Mouse (Mus musculus) olfactory bulb, adult 2 months (tissue): ENCODE measurements around the gene Rtl1. TPM values are rescaled to one million over a fixed set of nuclear protein-coding genes. Genes with fewer than 3 reads are reported as not detected.

Source experiments
- H3K27ac ChIP-seq: fragments of 200-500 bp; 2 replicates; pipeline ENCODE4 v1.5.1; 2012; ENCODE audit warnings: low read depth, low read length; ENCODE audit not compliant: insufficient read depth
- H3K4me1 ChIP-seq: fragments of 200-500 bp; 2 replicates; pipeline ENCODE4 v1.6.1; 2012; ENCODE audit warnings: low read length; ENCODE audit not compliant: control insufficient read depth, insufficient read depth
- H3K4me3 ChIP-seq: fragments of 200-500 bp; 2 replicates; pipeline ENCODE4 v1.5.1; 2012; ENCODE audit warnings: mild to moderate bottlenecking, low read depth, low read length, moderate library complexity; ENCODE audit not compliant: insufficient read depth
- CTCF ChIP-seq: fragments of 200-500 bp; IDR thresholded peaks from 2 replicates; pipeline ENCODE4 v1.5.1; 2012; ENCODE audit warnings: low read depth, mild to moderate bottlenecking, low read length, moderate library complexity; ENCODE audit not compliant: insufficient read depth
- POLR2A ChIP-seq: fragments of 200-500 bp; IDR thresholded peaks from 2 replicates; pipeline ENCODE4 v1.6.1; 2012; ENCODE audit warnings: mild to moderate bottlenecking, low read depth, low read length, moderate library complexity; ENCODE audit not compliant: insufficient read depth
- WGBS: fragments of 180-500 bp; shearing (Covaris S2); methylation state at CpG from one replicate; pipeline ENCODE4 v1.1.7; 2018; 5-methylcytosine and 5-hydroxymethylcytosine counted together
- polyA plus RNA-seq: library from polyadenylated mRNA; stranded (reverse); fragments of >200 nt; gene quantifications from 2 replicates; pipeline ENCODE4 v1.2.4, GENCODE M21; 2012; ENCODE audit warnings: low replicate concordance; ENCODE audit not compliant: missing spikeins, insufficient read depth, insufficient read length

Rtl1 gene
- polyA plus RNA-seq, 1 experiment = not detected

DNA sequence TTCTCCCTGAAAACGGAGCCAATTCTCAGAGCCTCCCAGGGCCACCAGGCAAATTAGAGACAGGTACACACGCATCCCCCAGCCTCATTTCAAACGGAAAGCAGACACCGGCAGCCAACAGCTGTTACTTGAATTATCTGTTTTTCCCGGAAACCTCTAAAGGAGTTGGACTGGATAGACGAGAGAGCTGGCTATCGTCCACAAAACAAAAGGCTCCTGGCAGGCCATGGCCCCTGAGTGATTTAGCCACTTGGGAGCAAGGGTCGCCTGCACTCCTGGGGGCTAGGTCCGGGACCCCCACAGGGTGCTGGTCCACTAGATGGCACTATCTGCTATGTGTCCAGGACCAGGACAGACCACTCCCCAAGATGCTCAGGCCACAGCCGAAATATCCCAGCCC, 14.3 kb upstream of the Rtl1 start:
- no peak overlapping the region for H3K27ac ChIP-seq
- TF ChIP-seq POLR2A (no peak), CTCF (no peak)
- no peak overlapping the region for H3K4me3 ChIP-seq
- whole genome bisulfite sequencing = 39% methylated on average over 10 of the region's 10 CpGs
- H3K4me1 ChIP-seq = peaks cover 16% of the 10 kb centered on the region; the same call in 1 of the 2 replicates

- Histone ChIP-seq H3K4me1 (peaks cover 16% of the 10 kb centered on the region; the same call in 1 of the 2 replicates), H3K4me3 (no peak overlapping the region), H3K27ac (no peak overlapping the region)
- TF ChIP-seq CTCF (no peak), POLR2A (no peak)
- WGBS = 40% methylated on average over 26 of the region's 34 CpGs
Observed at GRCm38 (mm10) chr12:109612392-109613385, 12.6 kb upstream of the Rtl1 start.

- H3K27ac ChIP-seq = no peak overlapping the region
- 56% methylated on average over 13 of the region's 13 CpGs for WGBS
- TF ChIP-seq CTCF = no peak
- no peak for TF ChIP-seq POLR2A
- H3K4me1 ChIP-seq = 0 out of 2 replicates have a peak, but pooled peaks cover 4% of the 10 kb centered on the region
- H3K4me3 ChIP-seq = no peak overlapping the region
Observed at GRCm38 (mm10) chr12:109608576-109609440, 8.7 kb upstream of the Rtl1 start.

DNA sequence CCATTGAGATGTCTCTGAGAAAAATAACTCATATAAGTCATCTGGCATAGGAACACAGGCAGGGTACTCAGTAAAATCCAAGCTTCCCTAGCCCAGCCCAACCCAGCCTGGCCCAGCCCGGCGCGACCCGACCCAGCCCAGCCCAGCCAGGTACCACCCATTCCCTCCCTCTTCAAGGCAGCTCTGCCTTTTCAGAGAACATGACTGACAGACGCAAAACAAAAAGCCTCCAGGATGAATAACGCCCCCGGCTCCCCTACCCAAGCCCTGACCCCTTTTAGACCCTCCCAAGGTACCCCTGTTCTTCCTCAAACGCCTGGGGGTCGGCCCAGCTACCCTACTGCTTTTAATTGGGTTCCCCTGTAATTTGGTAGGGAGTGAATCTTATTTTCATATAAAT, 7.8 kb upstream of the Rtl1 start:
- 0 out of 2 replicates have a peak, but pooled peaks cover 4% of the 10 kb centered on the region for H3K4me1 ChIP-seq
- 47% methylated on average over 9 of the region's 9 CpGs for WGBS
- H3K4me3 ChIP-seq = no peak overlapping the region
- TF ChIP-seq CTCF (no peak), POLR2A (no peak)
- H3K27ac ChIP-seq = no peak overlapping the region

DNA sequence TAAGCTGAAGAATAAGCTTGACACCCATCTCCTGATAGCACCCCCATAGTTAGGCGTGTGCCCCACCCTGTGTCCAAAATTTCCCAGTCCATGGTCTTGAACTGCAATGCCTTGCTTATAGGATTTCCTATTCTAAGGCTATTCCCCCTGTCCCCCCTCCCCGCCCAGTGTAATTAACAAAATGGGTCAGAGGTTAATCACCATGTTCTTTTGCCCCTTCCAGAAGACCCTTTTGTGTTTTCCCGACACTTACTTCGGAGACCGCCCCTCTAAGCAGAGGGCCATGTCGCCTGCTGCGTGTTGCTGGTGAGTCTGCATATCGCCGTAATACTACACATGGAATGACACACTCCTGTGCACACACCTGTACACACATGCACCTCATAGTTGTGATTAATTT, 7.1 kb upstream of the Rtl1 start:
- H3K4me1 ChIP-seq = 0 out of 2 replicates have a peak, but pooled peaks cover 4% of the 10 kb centered on the region
- no peak overlapping the region for H3K4me3 ChIP-seq
- 58% methylated on average over 9 of the region's 9 CpGs for WGBS
- no peak overlapping the region for H3K27ac ChIP-seq
- no peak for TF ChIP-seq CTCF
- TF ChIP-seq POLR2A = no peak

GRCm38 (mm10) chr12:109604982-109605721, 5.0 kb upstream of the Rtl1 start:
- Histone ChIP-seq H3K4me1 (0 out of 2 replicates have a peak, but pooled peaks cover 1% of the 10 kb centered on the region), H3K4me3 (no peak overlapping the region), H3K27ac (no peak overlapping the region)
- WGBS = 72% methylated on average over 16 of the region's 16 CpGs
- TF ChIP-seq CTCF (no peak), POLR2A (no peak)

DNA sequence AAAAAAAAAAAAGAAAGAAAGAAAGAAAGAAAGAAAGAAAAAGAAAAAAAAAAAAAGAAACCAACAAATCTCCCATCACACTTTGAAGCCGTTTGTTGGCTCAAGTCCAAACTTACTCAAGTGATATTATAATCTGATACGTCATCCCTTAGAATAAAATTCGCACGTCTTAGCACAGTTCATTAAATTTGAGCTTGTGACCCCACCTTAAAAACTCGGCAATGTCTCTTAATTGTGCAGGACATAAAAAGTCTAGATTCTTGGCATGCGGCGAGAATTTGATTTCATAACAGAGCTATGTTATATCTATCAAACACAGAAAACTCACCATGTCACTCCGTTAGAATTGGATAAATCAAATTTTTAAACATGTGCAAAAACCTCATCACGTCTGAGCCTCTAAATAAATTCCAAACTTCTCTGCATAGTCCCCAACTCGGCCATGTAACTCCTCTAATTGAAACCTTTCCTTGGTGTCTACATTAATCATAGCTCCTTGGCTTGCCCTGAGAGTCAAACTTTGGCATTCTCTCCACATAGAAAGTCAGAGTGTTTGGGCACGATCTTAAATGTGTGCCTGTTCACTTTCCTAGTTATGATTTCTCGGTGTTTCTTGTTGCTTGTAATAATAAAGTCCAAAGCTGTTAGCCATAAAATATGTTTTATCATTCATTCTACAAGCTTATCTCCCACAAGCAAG, 1.4 kb downstream of the Rtl1 start:
- TF ChIP-seq POLR2A (no peak), CTCF (no peak)
- H3K4me1 ChIP-seq = peaks cover 9% of the 10 kb centered on the region
- no peak overlapping the region for H3K4me3 ChIP-seq
- 64% methylated on average over 12 of the region's 12 CpGs for WGBS
- H3K27ac ChIP-seq = no peak overlapping the region

DNA sequence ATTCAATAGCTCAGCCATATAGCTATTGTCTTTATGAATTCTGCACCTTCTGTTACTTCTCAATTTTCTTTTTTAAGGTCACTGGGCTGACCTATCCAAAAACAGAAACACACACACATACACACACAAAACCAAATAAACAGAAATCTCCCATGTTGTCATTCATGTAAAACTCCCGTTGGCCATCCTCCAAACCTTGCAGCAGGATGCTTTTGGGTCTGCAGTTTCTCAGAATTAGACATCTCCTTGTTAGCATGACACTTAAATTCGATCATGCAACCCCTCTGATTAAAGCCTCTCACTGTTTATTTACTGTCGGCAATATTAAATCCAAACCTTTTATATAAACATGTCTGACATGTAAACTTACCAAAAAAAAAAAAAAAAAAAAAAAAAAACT, 3.4 kb downstream of the Rtl1 start:
- Histone ChIP-seq H3K27ac (no peak overlapping the region), H3K4me3 (no peak overlapping the region), H3K4me1 (peaks cover 9% of the 10 kb centered on the region)
- 32% methylated on average over 3 of the region's 3 CpGs for WGBS
- TF ChIP-seq POLR2A (no peak), CTCF (no peak)
